11 mouse cellular contexts compared by ENCODE assay signal in genomic region chr9:71591106-71591505, GRCm38 (mm10). TPM values are rescaled to one million over a fixed set of nuclear protein-coding genes. Genes with fewer than 3 reads are reported as not detected.
DNase-seq lines count a peak whose midpoint lies in the region; ATAC-seq and TF ChIP-seq lines count a peak whose summit lies in the region.
"Had no signal": no experiment of that assay in that cellular context is flagged by ENCODE, and none has a peak within 500 bp of the region (broad histone marks: within the 10 kb centered on the region; RNA-seq: fewer than 3 reads in every experiment).

No protein-coding gene starts in this region.

- H3K9ac ChIP-seq in heart, embryonic 12.5 days: peak overlapping the region; percentile 90
- peak overlapping the region; percentile 16; the same call in 1 of the 2 replicates for H3K9ac ChIP-seq in lung, postnatal 0 days (replicated peaks; ENCODE audit: low read depth)
- H3K9ac ChIP-seq in limb, embryonic 12.5 days (replicated peaks): no peak overlapping the region

- H3K27me3 ChIP-seq in heart, embryonic 12.5 days (replicated peaks): no peaks in the 10 kb centered on the region
- no peaks in the 10 kb centered on the region for H3K27me3 ChIP-seq in lung, postnatal 0 days (replicated peaks; ENCODE audit: insufficient read depth, low read length)
- peaks cover 25% of the 10 kb centered on the region for H3K27me3 ChIP-seq in limb, embryonic 12.5 days

- no peak for DNase-seq in heart, postnatal 25 days (ENCODE audit: low spot score)
- DNase-seq in lung, postnatal 0 days (ENCODE audit: low spot score): no peak
- no peak for DNase-seq in lung, postnatal 14 days
- DNase-seq in urinary bladder, adult 2 months (ENCODE audit: low spot score): no peak
- DNase-seq in B cell, adult 2 months: no peak
- DNase-seq: cerebellum, postnatal 25 days; layer of hippocampus, adult 9-11 months had no signal

- H3K4me2 ChIP-seq in heart, embryonic 12.5 days: peak overlapping the region; percentile 91
- H3K4me2 ChIP-seq in lung, postnatal 0 days (replicated peaks; ENCODE audit: low read depth, low read length): peak overlapping the region; percentile 65
- peak overlapping the region; percentile 92 for H3K4me2 ChIP-seq in limb, embryonic 12.5 days

- 20% methylated on average over 5 of the region's 5 CpGs for WGBS in heart, embryonic 12.5 days
- WGBS in lung, postnatal 0 days: 11% methylated on average over 5 of the region's 5 CpGs
- WGBS in limb, embryonic 12.5 days: 68% methylated on average over 5 of the region's 5 CpGs

- H3K9me3 ChIP-seq in heart, embryonic 12.5 days (replicated peaks): 0 out of 2 replicates have a peak, but pooled peaks cover under 1% of the 10 kb centered on the region
- no peaks in the 10 kb centered on the region for H3K9me3 ChIP-seq in lung, postnatal 0 days (ENCODE audit: low read length)
- H3K9me3 ChIP-seq in limb, embryonic 12.5 days: peaks cover under 1% of the 10 kb centered on the region; the same call in 1 of the 2 replicates
- H3K9me3 ChIP-seq: forebrain, embryonic 13.5 days had no signal

- H3K27ac ChIP-seq in heart, embryonic 12.5 days (ENCODE audit: poor library complexity, severe bottlenecking): peak overlapping the region; percentile 92
- H3K27ac ChIP-seq in lung, postnatal 0 days (ENCODE audit: low read length): peak overlapping the region; percentile 32; the same call in 1 of the 2 replicates
- H3K27ac ChIP-seq in limb, embryonic 12.5 days: no peak overlapping the region
- H3K27ac ChIP-seq: forebrain, embryonic 13.5 days had no signal

- intact Hi-C loops in heart, postnatal 25 days (cut with DNase I): loop anchor here (2.0 kb wide), 1 partner anchor 40 kb away; no protein-coding TSS in a partner anchor

- TF ChIP-seq EP300 in lung, postnatal 0 days (IDR thresholded peaks at IDR 0.05): 0 out of 2 replicates have a peak, but pooled peaks have one; percentile 12

- TF ChIP-seq CTCF in lung, postnatal 0 days (IDR thresholded peaks at IDR 0.05): no peak

- H3K4me1 ChIP-seq in heart, embryonic 12.5 days (replicated peaks): peaks cover 64% of the 10 kb centered on the region
- peaks cover 8% of the 10 kb centered on the region; the same call in 1 of the 2 replicates for H3K4me1 ChIP-seq in lung, postnatal 0 days (ENCODE audit: insufficient read depth, low read depth, low read length)
- peaks cover 10% of the 10 kb centered on the region; the same call in 1 of the 2 replicates for H3K4me1 ChIP-seq in limb, embryonic 12.5 days (replicated peaks)

- no peak for ATAC-seq in heart, embryonic 12.5 days (ENCODE audit: insufficient number of reproducible peaks, low FRiP score)
- no peak for ATAC-seq in lung, postnatal 0 days
- no peak for ATAC-seq in limb, embryonic 12.5 days (ENCODE audit: insufficient number of reproducible peaks, insufficient read depth, low FRiP score, low TSS enrichment, low read depth)
- no peak for ATAC-seq in activated CD4-positive, CD25-positive, alpha-beta regulatory T cell, adult 4 months

- H3K4me3 ChIP-seq in heart, embryonic 12.5 days: peak overlapping the region; percentile 84
- H3K4me3 ChIP-seq in lung, postnatal 0 days (ENCODE audit: low read depth, low read length): peak overlapping the region; percentile 54
- H3K4me3 ChIP-seq in limb, embryonic 12.5 days (replicated peaks): peak overlapping the region; percentile 64

- peaks cover 4% of the 10 kb centered on the region for H3K36me3 ChIP-seq in heart, embryonic 12.5 days
- no peaks in the 10 kb centered on the region for H3K36me3 ChIP-seq in lung, postnatal 0 days (ENCODE audit: insufficient read depth, low read length)
- no peaks in the 10 kb centered on the region for H3K36me3 ChIP-seq in limb, embryonic 12.5 days

RNA-seq across cellular contexts. Expression of gene Myzap, which starts 1.1 kb away (rescaled TPM):
- polyA plus RNA-seq in heart, embryonic 12.5 days (2016; fragmentation: Nextera tagmentation; extraction: Ambion mirVana): 64.7 and 65.3 TPM in 2 replicates
- 100 to 1,000 TPM; 381 to 383 TPM for total RNA-seq in heart, postnatal 25 days (2021)
- polyA plus RNA-seq in lung, postnatal 0 days (2015; fragmentation: Nextera tagmentation; extraction: Ambion mirVana): 126 and 136 TPM in 2 replicates
- polyA plus RNA-seq in limb, embryonic 12.5 days (2016; fragmentation: Nextera tagmentation; extraction: Ambion mirVana): 10.0 and 10.8 TPM in 2 replicates
- 53.1 and 66.1 TPM in 2 replicates for polyA plus RNA-seq in urinary bladder, adult 2 months (2012; rRNA removed)
- under 1 TPM in 1 of 2 experiments, not detected in 1; 0.77 TPM for polyA plus RNA-seq in activated CD4-positive, CD25-positive, alpha-beta regulatory T cell, adult 4 months (2017; shearing (Covaris generic))
